Mouse (Mus musculus) c-Kit-positive CD71-positive TER-119-negative erythroid progenitor cells, embryonic 14.5 days (primary cell): Measurements from ENCODE around the gene Ube4b.

ENCODE experiments used
- DNase-seq: peaks from one replicate; pipeline ENCODE4 v3.0.0-alpha.2; 2013; ENCODE audit warnings: low read depth

Gene Ube4b

DNA sequence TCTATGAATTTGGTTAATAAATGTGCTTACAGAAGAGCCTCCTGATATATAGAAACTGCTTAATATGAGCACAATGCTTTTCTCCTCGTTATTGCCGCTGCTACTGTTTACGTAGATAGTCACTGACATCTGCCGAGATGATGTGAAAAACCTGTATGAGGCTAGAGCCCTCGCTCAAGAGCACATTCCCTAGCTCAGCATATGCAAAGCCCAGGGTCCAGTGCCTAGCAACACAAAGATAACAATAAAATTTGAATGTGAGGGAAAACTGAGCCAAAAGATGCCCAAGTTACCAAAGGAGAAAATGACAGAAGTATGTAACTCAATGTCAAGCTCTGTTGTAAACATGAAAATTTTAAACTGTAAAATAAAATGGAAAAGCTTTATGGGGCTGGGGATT, 123.0 kb downstream of the Ube4b start:
- no peak for DNase-seq

DNA sequence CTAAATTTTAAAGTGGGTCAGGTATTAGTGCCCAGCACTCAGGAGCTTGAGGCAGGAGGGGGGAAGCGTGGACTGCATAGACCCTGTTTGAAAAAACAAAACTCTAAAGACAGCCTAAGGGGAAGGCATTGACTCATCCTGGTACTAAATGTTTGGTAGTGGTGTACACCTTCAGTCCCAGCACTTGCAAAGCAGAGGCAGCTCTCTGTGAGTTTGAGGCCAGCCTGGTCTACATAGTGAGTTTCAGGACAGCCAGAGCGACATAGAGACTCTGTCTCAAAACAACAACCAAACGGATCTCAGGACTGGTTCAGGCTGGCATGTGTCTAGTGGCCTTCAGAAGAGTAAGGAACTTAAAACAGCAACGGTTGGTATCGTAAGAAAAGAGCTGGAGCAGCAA, 123.8 kb downstream of the Ube4b start:
- no peak for DNase-seq

DNA sequence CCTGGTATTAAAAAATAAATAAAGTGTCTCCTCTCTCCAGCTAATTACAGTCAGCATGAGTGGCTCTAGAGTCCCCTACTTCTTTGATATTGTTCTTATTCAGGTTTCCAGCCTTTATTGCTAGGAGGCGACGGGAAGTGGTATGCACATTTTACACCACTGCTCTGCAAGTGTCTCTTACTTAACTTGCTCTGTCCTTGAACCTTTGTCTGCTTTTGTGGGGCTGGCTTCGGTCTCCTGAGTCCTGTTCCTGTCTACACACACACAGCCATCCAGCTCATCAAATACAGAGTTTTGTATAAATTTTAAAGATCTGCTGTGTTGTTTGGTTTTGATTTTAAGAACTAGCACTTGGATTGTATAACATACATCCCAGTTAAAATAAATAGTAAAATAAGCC, 124.4 kb downstream of the Ube4b start:
- no peak for DNase-seq

DNA sequence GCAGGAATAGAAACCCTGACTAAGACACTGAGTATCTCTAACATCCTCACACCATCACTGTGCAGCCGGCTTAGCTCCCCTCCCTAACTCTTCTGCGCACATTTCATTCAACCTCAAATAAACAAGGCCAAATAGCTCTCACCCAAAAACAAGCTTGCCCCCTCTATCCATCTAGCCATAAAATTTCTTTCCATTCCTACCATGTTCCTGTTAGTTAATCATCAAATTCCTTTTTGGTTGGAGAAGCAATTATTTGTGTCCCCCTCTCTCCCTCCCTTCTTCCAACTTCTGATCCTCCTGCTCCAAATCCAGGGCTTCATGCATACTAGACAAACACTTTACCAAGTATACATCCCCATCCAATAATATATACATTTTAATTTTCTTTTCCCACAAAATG, 130.0 kb downstream of the Ube4b start:
- DNase-seq: no peak

DNA sequence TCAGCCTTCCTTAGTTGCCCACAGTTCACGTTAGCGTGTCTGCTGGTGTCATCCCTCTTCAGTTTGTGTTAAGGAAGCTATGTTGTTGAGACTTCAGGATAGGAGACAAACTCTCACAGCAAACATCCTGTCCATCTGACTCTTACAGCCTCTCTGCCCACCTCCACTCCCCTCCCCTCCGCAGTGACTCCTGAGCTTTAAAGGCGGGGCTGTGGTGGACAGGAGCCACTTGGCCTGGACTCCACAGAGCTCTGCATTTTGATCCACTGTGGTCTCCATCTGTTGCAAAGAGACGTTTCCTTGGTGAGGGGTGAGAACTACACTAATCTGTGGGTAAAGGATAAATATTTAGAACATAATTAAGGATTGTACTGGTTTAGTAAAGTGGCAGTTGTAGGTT, 133.6 kb downstream of the Ube4b start:
- no peak for DNase-seq

DNA sequence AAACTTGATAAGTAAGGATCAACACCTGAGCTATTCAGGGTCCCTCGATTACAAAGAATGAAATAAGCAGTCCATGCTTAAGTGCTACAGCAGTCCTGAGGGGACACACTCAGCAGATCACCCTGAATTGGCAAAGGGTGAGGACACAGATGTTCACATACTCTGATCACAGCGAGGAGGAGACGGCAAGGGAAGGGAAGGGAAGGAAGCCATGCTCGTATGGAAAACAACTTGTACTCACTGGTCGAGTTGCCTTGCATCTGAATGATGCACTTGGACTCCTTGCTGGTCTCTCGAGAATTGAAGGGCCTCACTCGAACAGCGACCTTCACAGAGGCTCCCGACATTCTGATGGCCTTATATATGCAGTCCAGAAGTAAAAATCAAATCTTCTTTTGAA, 135.5 kb downstream of the Ube4b start:
- DNase-seq: no peak

DNA sequence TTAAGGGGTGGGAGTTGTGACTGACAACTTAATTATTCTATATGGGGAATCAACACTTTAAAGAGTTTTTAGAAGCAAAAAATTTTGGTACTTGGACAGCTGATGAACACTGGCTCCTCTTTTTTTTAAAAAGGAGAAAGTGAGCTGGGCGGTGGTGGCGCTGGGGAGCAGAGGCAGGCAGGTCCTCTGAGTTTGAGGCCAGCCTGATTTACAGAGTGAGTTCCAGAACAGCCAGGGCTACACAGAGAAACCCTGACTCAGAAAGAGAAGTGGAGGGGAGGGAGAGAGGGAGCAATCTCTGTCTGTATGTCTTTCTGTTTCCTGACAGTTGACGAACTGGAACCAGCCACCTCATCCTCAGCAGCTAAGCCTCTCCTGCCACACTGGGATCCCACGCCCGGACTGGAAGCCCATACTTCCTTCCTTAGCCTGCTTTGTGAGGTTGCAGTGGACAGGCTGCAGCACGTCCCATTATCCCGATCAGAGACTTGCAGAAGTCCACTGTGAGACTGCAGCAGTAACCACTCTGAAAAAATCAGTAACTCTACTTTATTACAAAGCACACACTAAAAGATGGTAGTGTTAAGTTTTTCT, 136.3 kb downstream of the Ube4b start:
- DNase-seq: no peak

DNA sequence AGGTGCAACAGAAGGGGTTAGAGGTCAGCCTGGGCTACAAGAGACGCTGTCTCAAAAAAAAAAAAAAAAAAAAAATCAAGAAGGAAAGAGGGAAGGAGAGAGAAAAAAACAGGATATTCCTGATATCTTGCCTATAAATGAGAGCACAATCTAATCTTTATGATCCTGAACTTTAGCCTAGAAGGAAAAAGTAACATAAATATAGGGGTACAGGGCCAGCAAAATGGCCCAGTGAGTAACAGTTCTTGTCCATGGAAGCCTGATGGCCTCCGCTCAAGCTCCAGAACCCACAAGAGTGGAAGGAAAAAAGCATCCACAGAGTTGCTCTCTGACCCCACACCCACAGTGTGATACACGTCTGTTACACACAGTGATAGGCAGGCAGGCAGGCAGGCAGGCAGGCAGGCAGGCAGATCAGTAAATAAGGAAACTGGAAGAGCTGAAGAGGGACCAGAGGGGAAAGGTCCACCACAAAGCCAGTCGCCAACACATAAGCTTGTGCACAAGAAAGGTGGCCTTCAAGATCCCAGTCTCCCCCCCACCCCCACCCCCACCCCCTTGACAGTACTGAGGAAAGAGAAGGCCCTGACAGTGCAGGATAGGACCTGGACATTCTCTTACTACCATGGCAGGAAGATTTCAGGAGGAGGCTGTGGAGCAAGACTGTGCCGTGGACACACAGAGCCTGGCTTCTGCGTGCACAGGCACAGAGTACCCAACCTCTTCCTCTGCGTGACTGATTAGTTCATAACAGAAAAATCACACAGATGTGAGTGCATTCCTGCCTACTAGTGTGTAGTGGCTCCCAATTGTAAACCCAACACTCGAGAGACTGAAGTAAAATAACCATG, 140.0 kb downstream of the Ube4b start:
- DNase-seq: no peak

DNA sequence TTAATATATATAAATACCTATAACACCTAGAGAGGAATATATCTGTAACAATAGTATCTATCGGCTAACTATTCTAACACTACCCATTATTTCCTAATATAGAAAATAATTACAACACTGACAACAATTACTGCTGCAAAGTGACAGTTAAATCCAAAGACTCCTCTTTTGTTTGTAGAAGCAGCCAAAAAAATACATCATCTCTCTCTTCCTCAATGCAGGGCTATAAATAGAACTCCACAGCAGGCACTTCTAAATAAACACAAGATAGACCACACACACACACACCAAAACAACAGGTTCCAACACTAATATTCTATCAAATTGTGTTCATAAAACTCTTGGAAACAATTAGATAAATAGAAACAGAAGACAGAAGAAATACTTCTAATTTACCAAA, 140.9 kb downstream of the Ube4b start:
- DNase-seq: no peak

DNA sequence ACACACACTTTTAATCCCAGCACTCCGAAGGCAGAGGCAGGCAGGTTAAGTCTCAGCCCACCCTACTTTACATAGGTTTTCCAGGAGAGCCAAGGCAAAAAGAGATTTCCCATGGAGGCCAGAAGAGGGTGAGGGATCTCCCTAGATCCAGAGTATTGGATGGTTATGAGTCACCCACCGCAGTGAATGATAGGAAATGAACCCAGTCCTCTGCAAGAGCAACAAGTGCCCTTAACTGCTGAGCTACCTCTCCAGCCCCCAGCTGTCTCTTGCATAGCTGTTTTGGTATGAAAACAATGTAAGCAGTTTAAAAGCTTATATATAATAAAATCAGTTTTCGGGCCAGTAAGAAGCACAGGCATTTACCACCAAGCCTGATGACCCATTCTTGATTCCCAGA, 143.5 kb downstream of the Ube4b start:
- DNase-seq: no peak

DNA sequence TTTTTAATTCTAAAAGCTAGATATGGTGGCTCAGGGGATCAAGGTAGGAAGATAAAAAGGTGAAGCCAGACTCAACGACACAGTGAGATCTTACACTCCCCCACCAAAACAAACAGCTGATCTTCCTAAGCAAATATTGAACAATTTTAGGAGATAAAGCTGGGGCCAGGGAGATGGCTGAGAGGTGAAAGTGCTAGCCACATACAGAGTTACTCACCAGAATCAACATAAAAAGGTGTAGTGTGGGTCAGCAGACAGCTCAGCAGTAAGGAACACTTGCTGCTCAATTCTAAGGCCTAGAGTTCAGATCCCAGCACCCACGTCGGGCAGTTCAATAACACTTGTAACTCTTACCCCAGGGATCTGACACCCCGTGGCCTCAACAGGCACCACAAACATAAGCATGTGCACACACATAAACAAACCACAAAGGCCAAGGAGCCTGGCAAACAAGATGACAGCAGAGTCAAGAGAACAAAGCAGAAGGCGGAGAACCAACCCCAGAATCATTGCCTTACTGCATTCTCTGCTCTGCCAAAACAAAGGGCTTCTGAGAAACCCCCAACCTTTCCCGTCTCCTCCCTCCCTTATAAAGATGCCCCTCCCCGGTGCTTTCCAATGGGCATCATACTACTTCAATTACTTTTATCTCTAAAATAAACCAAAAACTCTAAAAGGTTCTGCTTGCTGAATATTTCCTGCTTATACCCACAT, 144.4 kb downstream of the Ube4b start:
- DNase-seq: no peak
